Mouse (Mus musculus) midbrain, embryonic 14.5 days (tissue): ENCODE results near the gene Prdx2. TPM values are rescaled to one million over a fixed set of nuclear protein-coding genes. Genes with fewer than 3 reads are reported as not detected.

ENCODE experiments used
- ATAC-seq: fragments of 200-750 bp; cut with Nextera tagmentation; 2 replicates; pipeline ENCODE4 v1.8.0; 2017; ENCODE audit warnings: moderate number of reproducible peaks, moderate library complexity; ENCODE audit not compliant: low FRiP score, low TSS enrichment
- DNase-seq: peaks from one replicate; pipeline ENCODE4 v3.0.0-alpha.2; 2015
- H3K27ac ChIP-seq: fragments of 300-500 bp; sonication (generic); replicated peaks from 2 replicates; pipeline ENCODE4 v1.5.1; 2014; ENCODE audit warnings: mild to moderate bottlenecking, low read depth, low read length, moderate library complexity
- H3K27me3 ChIP-seq: fragments of 300-500 bp; sonication (generic); 2 replicates; pipeline ENCODE4 v1.6.1; 2014; ENCODE audit warnings: low read length, control low read depth, mixed read lengths; ENCODE audit not compliant: control insufficient read depth, insufficient read depth
- H3K36me3 ChIP-seq: fragments of 300-500 bp; sonication (generic); 2 replicates; pipeline ENCODE4 v1.6.1; 2014; ENCODE audit warnings: low read length, control low read depth; ENCODE audit not compliant: control insufficient read depth, insufficient read depth
- H3K4me1 ChIP-seq: fragments of 300-500 bp; sonication (generic); 2 replicates; pipeline ENCODE4 v1.6.1; 2014; ENCODE audit warnings: mild to moderate bottlenecking, antibody characterized with exemption, low read length, control low read depth; ENCODE audit not compliant: control insufficient read depth, insufficient read depth
- H3K4me2 ChIP-seq: fragments of 300-500 bp; sonication (generic); 2 replicates; pipeline ENCODE4 v1.6.1; 2014; ENCODE audit warnings: mild to moderate bottlenecking, low read length, moderate library complexity
- H3K4me3 ChIP-seq: fragments of 300-500 bp; sonication (generic); replicated peaks from 2 replicates; pipeline ENCODE4 v1.5.1; 2014; ENCODE audit warnings: low read depth, low read length
- H3K9ac ChIP-seq: fragments of 300-500 bp; sonication (generic); replicated peaks from 2 replicates; pipeline ENCODE4 v1.6.1; 2014; ENCODE audit warnings: mild to moderate bottlenecking, low read length, moderate library complexity
- H3K9me3 ChIP-seq: fragments of 300-500 bp; sonication (generic); 2 replicates; pipeline ENCODE4 v1.6.1; 2016; ENCODE audit warnings: low read length, control low read depth, mixed read lengths; ENCODE audit not compliant: control insufficient read depth
- WGBS: fragments of 180-500 bp; shearing (Covaris S2); extraction: QIAGEN DNeasy Blood & Tissue Kit; methylation state at CpG from one replicate; pipeline ENCODE4 v1.1.7; 2014; 5-methylcytosine and 5-hydroxymethylcytosine counted together
- polyA plus RNA-seq: library from polyadenylated mRNA; unstranded; fragments of >200 nt; fragmentation: Nextera tagmentation; extraction: Ambion mirVana; gene quantifications from 2 replicates; pipeline ENCODE4 v1.2.1, GENCODE M21; 2014

The Prdx2 gene
- polyA plus RNA-seq, 1 experiment from 2014 or later, result 1,531 TPM

DNA sequence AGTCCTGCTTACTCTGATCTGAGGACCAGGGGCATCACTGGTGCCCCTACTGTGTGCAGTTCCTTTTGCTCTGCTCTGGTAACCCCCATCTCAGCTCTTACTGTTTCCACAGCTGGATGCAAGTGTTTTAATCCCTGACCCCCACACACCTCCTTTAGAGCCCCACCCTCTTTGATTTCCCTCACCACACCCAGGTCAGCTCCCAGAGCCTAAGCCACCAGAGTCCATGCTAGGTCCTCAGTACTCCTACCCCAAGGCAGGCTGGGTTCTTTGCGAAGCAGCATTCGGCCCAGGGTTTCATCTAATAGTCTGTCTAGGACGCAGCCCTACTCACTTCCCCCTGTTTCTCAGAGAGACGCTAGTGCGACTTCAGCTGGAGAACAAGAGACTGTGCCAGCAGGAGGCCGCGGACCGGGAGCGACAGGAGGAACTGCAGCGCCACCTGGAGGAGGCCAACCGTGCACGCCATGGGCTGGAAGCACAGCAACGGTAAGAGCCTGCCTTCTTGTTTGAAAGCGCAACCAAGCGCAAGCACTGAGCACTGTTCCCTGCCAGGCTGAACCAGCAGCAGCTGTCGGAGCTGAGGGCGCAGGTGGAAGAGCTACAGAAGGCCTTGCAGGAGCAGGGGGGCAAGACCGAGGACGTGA lies 28.4 kb downstream of the Prdx2 start:
- Histone ChIP-seq H3K4me2 (peak overlapping the region; percentile 28), H3K9me3 (no peaks in the 10 kb centered on the region), H3K9ac (peak overlapping the region; percentile 21), H3K27ac (no peak overlapping the region), H3K4me3 (no peak overlapping the region), H3K36me3 (peaks cover 14% of the 10 kb centered on the region; the same call in 1 of the 2 replicates), H3K4me1 (0 out of 2 replicates have a peak, but pooled peaks cover 4% of the 10 kb centered on the region), H3K27me3 (0 out of 2 replicates have a peak, but pooled peaks cover 9% of the 10 kb centered on the region)
- WGBS, result 2% methylated on average over 19 of the region's 19 CpGs
- ATAC-seq (peak; percentile 71), DNase-seq (peak; percentile 94)

DNA sequence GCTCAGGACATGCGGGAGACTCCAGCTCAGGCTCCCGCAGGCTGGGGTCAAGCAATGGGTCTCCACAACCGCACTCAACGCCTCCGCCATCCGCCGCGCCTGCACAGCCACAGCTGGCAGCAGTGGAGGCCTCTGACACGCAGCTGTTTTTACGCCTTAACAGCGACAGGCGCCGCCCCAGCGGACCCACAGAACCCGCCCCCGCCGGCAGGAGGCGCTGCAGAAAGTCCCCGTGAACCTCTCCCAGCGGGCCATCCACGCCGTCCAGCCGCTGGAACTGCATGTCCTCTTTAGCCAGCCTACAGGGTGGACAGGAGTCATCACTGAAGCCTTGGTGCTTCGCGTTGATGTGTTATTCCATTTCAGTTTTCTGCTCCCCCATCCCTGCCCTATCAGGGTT lies 38.3 kb downstream of the Prdx2 start:
- H3K4me3 ChIP-seq, result no peak overlapping the region
- H3K9ac ChIP-seq, result no peak overlapping the region
- DNase-seq, result no peak
- H3K9me3 ChIP-seq, result no peaks in the 10 kb centered on the region
- H3K27ac ChIP-seq, result no peak overlapping the region
- peaks cover 19% of the 10 kb centered on the region for H3K27me3 ChIP-seq
- no peaks in the 10 kb centered on the region for H3K4me1 ChIP-seq
- WGBS, result 15% methylated on average over 25 of the region's 25 CpGs
- H3K4me2 ChIP-seq, result no peak overlapping the region
- H3K36me3 ChIP-seq, result peaks cover 4% of the 10 kb centered on the region; the same call in 1 of the 2 replicates
- no peak for ATAC-seq

DNA sequence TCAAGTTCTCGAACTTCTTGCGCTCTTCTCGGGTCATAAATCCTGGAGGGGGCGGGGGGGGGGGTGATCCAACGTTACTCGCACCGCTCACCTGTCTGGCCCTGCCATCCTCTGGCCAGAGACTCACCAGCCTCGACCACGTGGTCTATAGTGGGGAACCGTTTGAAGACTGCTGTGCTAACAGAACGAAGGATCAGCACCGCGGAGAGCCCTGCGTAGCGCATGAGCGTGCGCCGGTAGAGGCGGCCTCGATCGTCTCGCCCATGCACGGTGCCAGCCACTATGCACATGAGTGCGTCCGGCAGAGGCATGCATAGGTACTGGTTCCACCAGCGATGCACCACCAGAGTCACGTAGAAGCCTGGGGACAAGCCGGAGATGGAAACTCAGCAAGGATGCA lies 41.9 kb downstream of the Prdx2 start:
- no peak for ATAC-seq

DNA sequence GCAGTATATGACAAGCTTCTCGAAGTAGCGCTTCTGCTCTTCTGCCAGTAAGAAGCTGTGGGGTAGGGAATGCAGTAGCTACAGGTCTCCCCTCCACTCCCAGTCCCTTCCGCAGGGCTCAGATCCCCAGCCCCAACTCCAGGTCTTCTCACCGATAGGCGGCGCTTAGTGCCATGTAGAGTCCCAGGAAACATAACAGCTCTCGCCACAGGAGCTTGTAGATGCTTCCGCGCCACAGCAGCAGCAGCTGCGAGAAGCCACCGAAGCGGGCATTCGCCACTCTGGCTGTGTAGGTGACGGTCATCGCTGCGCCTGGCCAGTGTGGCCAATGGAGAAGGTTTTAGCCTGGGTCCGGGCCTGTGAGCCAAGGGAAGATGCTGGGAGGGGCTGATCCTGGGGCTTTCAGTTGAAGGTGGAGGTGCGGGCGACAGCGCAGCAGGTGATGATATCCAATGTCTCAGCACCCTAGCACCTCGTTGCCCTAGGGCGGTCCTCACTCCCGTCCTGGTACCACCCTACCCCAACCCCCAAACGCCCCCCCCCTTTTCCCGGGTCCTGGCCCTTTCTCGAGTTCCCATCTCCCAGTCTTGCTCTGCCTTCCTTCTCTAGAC lies 43.9 kb downstream of the Prdx2 start:
- Histone ChIP-seq H3K4me2 (peak overlapping the region; percentile 57), H3K36me3 (peaks cover 9% of the 10 kb centered on the region), H3K9ac (peak overlapping the region; percentile 45), H3K27ac (no peak overlapping the region), H3K4me3 (peak overlapping the region; percentile 25), H3K4me1 (0 out of 2 replicates have a peak, but pooled peaks cover 4% of the 10 kb centered on the region), H3K27me3 (peaks cover 20% of the 10 kb centered on the region), H3K9me3 (no peaks in the 10 kb centered on the region)
- ATAC-seq, result peak; percentile 57; the same call in 1 of the 2 replicates
- 5% methylated on average over 26 of the region's 26 CpGs for WGBS
- DNase-seq, result peak; percentile 90

More for the DNA sequence above, 41.9 kb downstream of the Prdx2 start:
- DNase-seq, result no peak
- no peak overlapping the region for H3K27ac ChIP-seq
- H3K27me3 ChIP-seq, result peaks cover 27% of the 10 kb centered on the region
- WGBS, result 16% methylated on average over 28 of the region's 28 CpGs
- no peaks in the 10 kb centered on the region for H3K9me3 ChIP-seq
- H3K36me3 ChIP-seq, result no peaks in the 10 kb centered on the region
- H3K4me1 ChIP-seq, result 0 out of 2 replicates have a peak, but pooled peaks cover 4% of the 10 kb centered on the region
- H3K4me3 ChIP-seq, result no peak overlapping the region
- no peak overlapping the region for H3K4me2 ChIP-seq
- no peak overlapping the region for H3K9ac ChIP-seq

DNA sequence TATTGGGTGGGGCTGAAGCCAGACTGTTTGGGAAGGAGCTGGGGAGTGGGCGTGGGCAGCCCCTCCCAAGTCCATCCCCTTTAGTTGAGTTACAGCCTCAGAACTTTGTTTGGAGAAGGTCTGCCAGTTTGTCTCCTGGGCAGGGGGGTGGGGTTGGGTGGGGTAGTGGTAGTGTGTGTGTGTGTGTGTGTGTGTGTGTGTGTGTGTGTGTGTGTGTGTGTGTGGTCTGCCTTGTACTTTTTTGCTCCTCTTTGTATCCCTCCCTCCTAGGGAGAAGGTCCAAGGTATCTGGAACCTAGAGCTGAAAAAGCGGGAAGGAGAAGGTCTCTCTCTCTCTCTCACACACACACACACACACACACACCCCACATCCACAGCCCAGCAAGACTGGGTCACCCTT lies 45.0 kb downstream of the Prdx2 start, which contains the start of gene Best2:
Gene Best2, minus strand, starts transcription at position 101 of the 400 bp plus-strand sequence.
- ATAC-seq (no peak), DNase-seq (no peak)
- H3K9ac ChIP-seq, result peak within 1 kb of the TSS; percentile 45
- H3K4me2 ChIP-seq, result peak within 1 kb of the TSS; percentile 57
- 0 out of 2 replicates have a peak, but pooled peaks cover 4% of the 10 kb centered on the region for H3K4me1 ChIP-seq
- H3K27ac ChIP-seq, result no peak within 1 kb of the TSS
- H3K9me3 ChIP-seq, result no peaks in the 10 kb centered on the region
- peaks cover 20% of the 10 kb centered on the region for H3K36me3 ChIP-seq
- peaks cover 20% of the 10 kb centered on the region for H3K27me3 ChIP-seq
- peak within 1 kb of the TSS; percentile 25 for H3K4me3 ChIP-seq
- 68% methylated on average over 2 of the region's 2 CpGs for WGBS

DNA sequence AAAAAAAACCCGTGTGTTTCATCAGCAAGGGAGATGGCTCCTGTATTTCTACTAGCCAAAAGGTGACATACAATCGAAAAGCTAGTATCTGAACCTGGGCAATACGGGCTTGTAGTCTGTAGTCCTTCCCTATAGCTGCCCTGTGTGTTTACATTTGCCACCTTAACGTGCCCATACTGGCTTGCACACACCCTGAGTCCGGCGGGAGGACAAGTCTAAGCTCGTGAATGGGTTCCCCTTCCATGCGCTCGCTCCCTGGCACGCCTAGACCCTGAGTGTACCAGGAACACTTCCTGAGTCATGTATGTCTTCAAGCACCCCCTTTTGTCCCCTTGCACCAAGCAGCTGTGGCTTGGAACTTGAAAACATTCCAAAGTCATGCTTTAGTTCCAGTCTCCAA lies 47.3 kb downstream of the Prdx2 start:
- H3K9me3 ChIP-seq, result no peaks in the 10 kb centered on the region
- DNase-seq, result no peak
- H3K27ac ChIP-seq, result no peak overlapping the region
- no peak overlapping the region for H3K4me2 ChIP-seq
- no peak overlapping the region for H3K4me3 ChIP-seq
- H3K36me3 ChIP-seq, result peaks cover 42% of the 10 kb centered on the region
- H3K9ac ChIP-seq, result no peak overlapping the region
- peaks cover 7% of the 10 kb centered on the region; the same call in 1 of the 2 replicates for H3K27me3 ChIP-seq
- no peak for ATAC-seq
- 69% methylated on average over 10 of the region's 10 CpGs for WGBS
- H3K4me1 ChIP-seq, result 0 out of 2 replicates have a peak, but pooled peaks cover 4% of the 10 kb centered on the region

DNA sequence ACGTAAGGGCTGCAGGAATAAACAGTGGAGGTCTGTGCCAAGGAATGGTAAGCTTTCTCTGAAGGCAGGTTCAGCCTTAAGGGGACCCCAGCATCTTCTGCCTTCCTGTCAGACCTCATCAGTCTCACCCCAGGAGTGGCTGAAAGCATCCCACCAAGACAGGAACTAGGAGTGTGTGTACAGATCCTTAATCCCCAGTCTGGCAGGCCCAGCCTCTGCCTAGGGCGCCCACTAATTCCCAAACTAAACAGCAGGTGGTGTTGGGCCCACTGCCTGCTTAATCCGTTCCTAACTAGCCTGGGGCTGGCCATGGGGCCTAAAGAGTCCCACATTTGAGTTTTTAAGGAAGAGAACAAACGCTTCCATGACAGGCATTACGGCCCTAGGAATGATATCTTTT lies 47.8 kb downstream of the Prdx2 start:
- DNase-seq (peak; percentile 27), ATAC-seq (no peak)
- Histone ChIP-seq H3K4me3 (no peak overlapping the region), H3K4me2 (no peak overlapping the region), H3K27me3 (peaks cover 7% of the 10 kb centered on the region; the same call in 1 of the 2 replicates), H3K9me3 (no peaks in the 10 kb centered on the region), H3K27ac (no peak overlapping the region), H3K4me1 (0 out of 2 replicates have a peak, but pooled peaks cover 4% of the 10 kb centered on the region), H3K9ac (no peak overlapping the region), H3K36me3 (peaks cover 47% of the 10 kb centered on the region)
- 22% methylated on average over 5 of the region's 5 CpGs for WGBS

DNA sequence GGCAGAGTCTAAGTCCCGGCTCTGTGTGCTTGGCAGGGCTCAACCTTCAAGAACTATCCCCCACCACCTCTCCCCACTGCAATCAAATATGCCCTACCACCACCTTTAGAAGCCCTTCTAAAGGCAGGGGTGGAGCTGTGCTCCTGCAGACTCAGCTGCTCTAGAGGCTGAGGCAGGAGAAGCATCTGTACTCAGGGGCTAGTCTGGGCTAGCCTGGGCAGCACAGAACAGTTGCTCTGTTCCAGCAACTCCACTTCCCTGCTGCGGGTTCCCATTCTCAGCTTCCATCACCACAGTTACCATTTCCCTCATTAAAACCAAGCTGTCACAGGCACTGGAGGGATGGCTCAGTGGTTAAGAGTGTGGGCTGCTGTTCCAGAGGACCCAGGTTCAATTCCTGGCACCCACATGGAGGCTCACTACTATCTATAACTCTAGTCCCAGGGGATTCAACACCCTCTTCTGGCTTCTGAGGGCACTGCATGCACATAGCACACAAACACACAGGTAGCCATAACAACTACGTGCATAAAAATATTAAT lies 52.2 kb downstream of the Prdx2 start:
- ATAC-seq (no peak), DNase-seq (no peak)
- Histone ChIP-seq H3K4me1 (peaks cover 19% of the 10 kb centered on the region), H3K9ac (no peak overlapping the region), H3K27ac (no peak overlapping the region), H3K36me3 (peaks cover 63% of the 10 kb centered on the region), H3K4me3 (no peak overlapping the region), H3K9me3 (no peaks in the 10 kb centered on the region), H3K27me3 (no peaks in the 10 kb centered on the region), H3K4me2 (no peak overlapping the region)
- 94% methylated on average over 3 of the region's 3 CpGs for WGBS
